Mouse (Mus musculus) left cerebral cortex, adult 9 months (tissue): ENCODE measurements around the gene Pcgf2.
"Not testable (repeated sequence)": the region's sequence is repeated elsewhere in the genome, so short reads cannot be mapped to it uniquely, and the experiment has no call there.

Experiments used
- DNase-seq, 2 experiments: peaks; one replicate each; pipeline ENCODE4 v3.0.0; 2022; ENCODE audit warnings: low spot score in 2 of 2

The Pcgf2 gene

DNA sequence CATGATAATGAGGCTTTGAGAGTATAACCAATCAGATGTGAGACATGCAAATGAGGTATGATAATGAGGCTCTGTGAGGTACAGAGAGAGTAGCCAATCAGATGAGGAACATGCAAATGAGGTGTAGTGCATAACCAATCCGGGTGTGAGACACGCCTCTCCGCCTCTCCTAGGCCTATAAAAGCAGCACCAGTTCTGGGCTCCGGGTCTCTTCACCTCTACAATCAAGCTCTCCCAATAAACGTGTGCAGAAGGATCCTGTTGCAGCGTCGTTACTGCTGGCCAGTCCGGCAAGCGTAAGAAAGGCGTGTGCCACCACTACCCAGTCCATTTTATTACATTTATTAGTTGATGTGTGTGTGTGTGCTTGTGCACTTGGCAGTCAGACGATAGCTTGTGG, 46.9 kb downstream of the Pcgf2 start:
- DNase-seq, result not testable (repeated sequence)

DNA sequence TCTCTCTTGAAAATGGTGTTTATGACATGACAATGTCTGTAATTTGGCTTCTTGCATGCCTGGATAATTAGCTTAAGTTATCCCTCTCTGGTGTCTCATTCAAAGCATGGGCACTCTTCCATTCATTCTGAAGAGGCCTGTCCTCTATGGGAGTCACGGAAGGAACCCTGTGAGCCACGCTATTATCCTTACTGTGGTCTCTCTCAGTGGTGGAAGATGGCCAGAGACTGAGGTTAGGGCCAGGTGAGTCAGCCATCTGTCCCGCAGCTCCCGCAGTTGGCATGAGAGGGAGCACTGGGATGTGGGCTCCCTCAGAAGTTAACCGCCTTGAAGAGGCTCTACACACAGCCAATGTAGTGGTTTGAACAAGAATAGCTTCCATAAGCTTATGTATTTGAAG, 50.0 kb downstream of the Pcgf2 start:
- no peak for DNase-seq

DNA sequence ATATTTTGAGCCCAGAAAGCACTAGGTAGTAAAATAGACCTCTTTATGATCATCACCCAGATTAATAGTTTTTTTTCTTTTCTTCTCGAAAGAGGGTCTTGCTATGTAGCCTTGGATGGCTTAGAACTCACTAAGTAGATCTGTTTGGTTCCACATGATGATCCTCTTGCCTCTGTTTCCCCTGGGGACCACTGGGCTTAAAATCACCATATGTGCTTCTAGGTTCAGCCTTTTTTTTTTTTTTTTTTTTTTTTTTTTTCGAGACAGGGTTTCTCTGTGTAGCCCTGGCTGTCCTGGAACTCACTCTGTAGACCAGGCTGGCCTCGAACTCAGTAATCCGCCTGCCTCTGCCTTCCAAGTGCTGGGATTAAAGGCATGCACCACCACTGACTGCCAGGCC, 51.8 kb downstream of the Pcgf2 start:
- DNase-seq, result not testable (repeated sequence)

DNA sequence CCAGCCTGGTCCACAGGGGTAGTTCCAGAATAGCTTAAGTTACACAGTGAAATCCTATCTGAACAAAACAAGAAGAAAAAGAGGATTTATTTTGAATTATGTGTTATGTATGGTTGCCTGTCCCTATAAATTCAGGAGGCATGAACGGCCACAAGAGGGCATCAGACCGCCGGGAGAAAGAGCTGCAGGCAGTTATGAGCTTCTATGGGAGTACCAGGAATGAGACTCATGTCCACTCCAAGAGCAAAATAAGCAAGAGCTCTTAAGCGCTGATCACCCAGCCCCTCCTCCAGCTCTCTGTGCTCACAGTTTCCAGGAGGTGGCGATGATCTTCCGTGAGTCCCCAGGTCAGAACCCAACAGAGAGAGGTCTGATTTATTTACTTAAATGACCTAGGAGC, 55.5 kb downstream of the Pcgf2 start:
- DNase-seq, result no peak

DNA sequence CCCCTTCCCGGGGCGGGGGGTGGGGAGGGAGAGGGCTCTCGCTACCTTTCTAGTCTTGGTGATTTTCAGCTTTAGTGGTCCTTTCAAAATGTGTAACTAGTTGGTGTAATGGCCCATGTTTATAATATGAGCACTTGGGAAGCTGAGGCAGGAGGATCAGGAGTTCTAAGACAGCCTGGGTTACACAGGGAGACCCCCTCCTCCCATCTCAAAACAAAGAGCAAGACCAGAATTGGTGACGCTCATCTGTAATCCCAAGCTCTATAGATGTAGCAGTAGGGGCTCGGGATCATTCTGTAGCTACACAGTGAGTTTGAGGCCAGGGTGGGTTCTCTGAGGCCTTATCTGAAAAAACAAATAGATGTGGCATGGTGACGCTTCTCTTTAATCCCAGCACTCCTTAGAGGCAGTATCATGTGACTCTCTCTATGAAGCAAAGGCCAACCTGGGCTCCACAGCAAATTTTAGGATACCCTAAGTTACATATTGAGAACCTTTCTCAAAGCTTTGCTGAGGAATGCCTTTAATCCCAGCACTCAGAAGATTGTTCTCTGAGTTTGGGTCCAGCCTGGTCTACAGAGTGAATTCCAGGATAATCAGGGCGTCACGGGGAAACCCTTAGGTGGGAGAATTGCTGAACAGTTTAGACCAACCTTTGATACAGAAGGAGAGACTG, 56.8 kb downstream of the Pcgf2 start:
- DNase-seq, result no peak

DNA sequence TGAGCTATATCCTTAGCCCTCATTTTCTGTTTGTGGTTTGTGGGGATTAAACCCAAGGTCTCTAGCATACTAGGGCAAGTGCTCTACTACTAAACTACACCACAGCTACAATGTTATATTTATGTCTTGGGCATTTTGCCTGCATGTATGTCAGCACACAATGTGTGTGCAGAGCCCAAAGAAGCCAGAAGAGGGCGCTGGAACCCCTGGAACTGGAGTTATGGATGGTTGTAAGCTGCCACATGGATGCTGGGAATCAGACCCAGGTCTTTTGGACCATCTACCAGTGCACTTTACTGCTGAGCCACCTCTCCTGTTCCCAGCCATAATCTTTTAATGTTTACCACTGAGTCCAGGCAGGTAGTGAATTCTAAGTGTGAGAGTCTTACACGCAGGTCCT, 57.6 kb downstream of the Pcgf2 start:
- no peak for DNase-seq

DNA sequence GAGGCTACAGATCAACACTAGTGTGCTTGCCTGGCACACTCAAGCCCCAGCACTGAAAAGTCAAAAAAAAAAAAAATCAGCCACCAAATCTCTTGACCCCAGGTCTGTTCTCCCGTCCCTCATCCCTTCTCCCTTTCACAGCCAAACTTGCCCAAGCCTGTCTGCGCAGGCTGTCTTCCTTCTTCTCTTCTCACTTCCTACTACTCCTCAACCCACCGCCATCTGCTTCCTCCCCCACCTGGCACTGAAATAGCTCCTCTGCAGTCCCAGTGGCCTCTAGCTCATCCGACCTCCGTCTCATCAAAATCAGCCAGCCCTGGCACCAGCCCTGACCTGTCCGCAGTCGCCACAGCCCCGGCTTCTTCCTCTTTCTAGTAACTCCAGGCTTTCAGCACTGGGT, 58.6 kb downstream of the Pcgf2 start:
- DNase-seq, result peak in 1 of 2 experiments; percentile 79
